19 mouse cellular contexts compared by ENCODE assay signal in genomic region chr19:48630671-48631327, GRCm38 (mm10).
DNase-seq lines count a peak whose midpoint lies in the region; ATAC-seq and TF ChIP-seq lines count a peak whose summit lies in the region.
"Had no signal": no experiment of that assay in that cellular context is flagged by ENCODE, and none has a peak within 500 bp of the region (broad histone marks: within the 10 kb centered on the region; RNA-seq: fewer than 3 reads in every experiment).

No protein-coding gene starts in this region.

- no peak for ATAC-seq in midbrain, postnatal 0 days (ENCODE audit: low FRiP score)
- peak; percentile 64 for ATAC-seq in neural tube, embryonic 12.5 days (ENCODE audit: low FRiP score, low read depth)
- ATAC-seq: forebrain, embryonic 16.5 days; intestine, postnatal 0 days had no signal

- peak; percentile 21 for DNase-seq in midbrain, embryonic 10.5 days (ENCODE audit: low spot score)
- DNase-seq in midbrain, postnatal 0 days (ENCODE audit: low spot score), result no peak
- peak; percentile 13 for DNase-seq in brain, adult 2 months (ENCODE audit: low read depth, low spot score)
- peak; percentile 36 for DNase-seq in embryonic facial prominence, embryonic 10.5 days (ENCODE audit: low spot score)
- DNase-seq in gastrocnemius, adult 8-10 months (ENCODE audit: low spot score in 2 of 2), result no peak
- no peak for DNase-seq in gastrocnemius, postnatal 36 days
- DNase-seq: adrenal gland, adult 2 months; cerebellum, adult 11 months; heart, adult 11 months; heart, postnatal 36 days; liver; lung, adult 2 months; lung, postnatal 4 days; right cerebral cortex, postnatal 14 days had no signal

- H3K4me2 ChIP-seq in midbrain, postnatal 0 days (ENCODE audit: low read depth, low read length, poor library complexity, severe bottlenecking), result no peak overlapping the region
- no peak overlapping the region for H3K4me2 ChIP-seq in neural tube, embryonic 12.5 days (replicated peaks)
- H3K4me2 ChIP-seq: heart, embryonic 13.5 days had no signal

- no peaks in the 10 kb centered on the region for H3K36me3 ChIP-seq in midbrain, embryonic 10.5 days
- H3K36me3 ChIP-seq in midbrain, postnatal 0 days (ENCODE audit: insufficient read depth, low read length), result no peaks in the 10 kb centered on the region
- H3K36me3 ChIP-seq in embryonic facial prominence, embryonic 10.5 days (replicated peaks), result no peaks in the 10 kb centered on the region
- no peaks in the 10 kb centered on the region for H3K36me3 ChIP-seq in neural tube, embryonic 12.5 days
- H3K36me3 ChIP-seq: heart, embryonic 13.5 days had no signal

- H3K9ac ChIP-seq in midbrain, postnatal 0 days (replicated peaks; ENCODE audit: low read length, poor library complexity, severe bottlenecking), result no peak overlapping the region
- H3K9ac ChIP-seq in neural tube, embryonic 12.5 days, result no peak overlapping the region
- H3K9ac ChIP-seq: heart, embryonic 13.5 days had no signal

- peaks cover 10% of the 10 kb centered on the region; the same call in 1 of the 2 replicates for H3K4me1 ChIP-seq in midbrain, embryonic 10.5 days
- no peaks in the 10 kb centered on the region for H3K4me1 ChIP-seq in midbrain, postnatal 0 days (ENCODE audit: insufficient read depth, low read length)
- H3K4me1 ChIP-seq in embryonic facial prominence, embryonic 10.5 days, result peaks cover 7% of the 10 kb centered on the region
- no peaks in the 10 kb centered on the region; the same call in 1 of the 2 replicates for H3K4me1 ChIP-seq in neural tube, embryonic 12.5 days

- 69% methylated on average over 6 of the region's 6 CpGs for WGBS in midbrain, embryonic 10.5 days
- 43% methylated on average over 6 of the region's 6 CpGs for WGBS in midbrain, postnatal 0 days
- 51% methylated on average over 6 of the region's 6 CpGs for WGBS in embryonic facial prominence, embryonic 10.5 days
- 39% methylated on average over 6 of the region's 6 CpGs for WGBS in neural tube, embryonic 12.5 days

- no peak for TF ChIP-seq CTCF in midbrain, postnatal 0 days (IDR thresholded peaks at IDR 0.05)

- no peak overlapping the region for H3K4me3 ChIP-seq in midbrain, embryonic 10.5 days
- H3K4me3 ChIP-seq in midbrain, postnatal 0 days (ENCODE audit: low read depth, low read length), result no peak overlapping the region
- no peak overlapping the region for H3K4me3 ChIP-seq in embryonic facial prominence, embryonic 10.5 days
- H3K4me3 ChIP-seq in neural tube, embryonic 12.5 days, result no peak overlapping the region
- H3K4me3 ChIP-seq: heart, embryonic 13.5 days; layer of hippocampus, adult 2 months had no signal

- intact Hi-C loops in gastrocnemius, postnatal 36 days (cut with DNase I), result no loop called here

- no peaks in the 10 kb centered on the region for H3K27me3 ChIP-seq in midbrain, embryonic 10.5 days (ENCODE audit: low read depth, poor library complexity, severe bottlenecking)
- no peaks in the 10 kb centered on the region for H3K27me3 ChIP-seq in midbrain, postnatal 0 days (ENCODE audit: insufficient read depth, low read length)
- H3K27me3 ChIP-seq in embryonic facial prominence, embryonic 10.5 days (replicated peaks; ENCODE audit: low read depth, poor library complexity, severe bottlenecking), result no peaks in the 10 kb centered on the region
- H3K27me3 ChIP-seq in neural tube, embryonic 12.5 days (replicated peaks), result no peaks in the 10 kb centered on the region
- H3K27me3 ChIP-seq: heart, embryonic 13.5 days had no signal

- no peaks in the 10 kb centered on the region for H3K9me3 ChIP-seq in midbrain, embryonic 10.5 days (replicated peaks)
- H3K9me3 ChIP-seq in midbrain, postnatal 0 days (ENCODE audit: low read length), result no peaks in the 10 kb centered on the region
- H3K9me3 ChIP-seq in embryonic facial prominence, embryonic 10.5 days, result no peaks in the 10 kb centered on the region
- H3K9me3 ChIP-seq in neural tube, embryonic 12.5 days, result no peaks in the 10 kb centered on the region
- H3K9me3 ChIP-seq: heart, embryonic 13.5 days had no signal

- no peak overlapping the region for H3K27ac ChIP-seq in midbrain, embryonic 10.5 days (replicated peaks)
- no peak overlapping the region for H3K27ac ChIP-seq in midbrain, postnatal 0 days (ENCODE audit: low read depth, low read length)
- no peak overlapping the region for H3K27ac ChIP-seq in embryonic facial prominence, embryonic 10.5 days (replicated peaks)
- H3K27ac ChIP-seq in neural tube, embryonic 12.5 days, result no peak overlapping the region
- H3K27ac ChIP-seq: heart, embryonic 13.5 days; layer of hippocampus, adult 2 months had no signal

Comparison
In these comparisons a context has a peak if more than half of its experiments do, and no peak if none do; other contexts are left out.
1. DNase-seq: peak in midbrain, embryonic 10.5 days (single experiment), brain, adult 2 months (single experiment) and embryonic facial prominence, embryonic 10.5 days (single experiment); none in midbrain, postnatal 0 days (single experiment), gastrocnemius, adult 8-10 months (0 of 2) and gastrocnemius, postnatal 36 days (0 of 2).